Mouse (Mus musculus) stomach, postnatal 0 days (tissue): ENCODE measurements at regions not wholly inside any gene's neighbourhood (a gene's known extent, or its start where the extent isn't known, plus 50 kb on each side); places are given as distances from the start of the nearest gene placed in this dataset.

ENCODE experiments used
- ATAC-seq: fragments of 200-750 bp; cut with Nextera tagmentation; 2 replicates; pipeline ENCODE4 v1.8.0; 2017; ENCODE audit not compliant: low FRiP score, low TSS enrichment
- DNase-seq: peaks from one replicate; pipeline ENCODE4 v3.0.0-alpha.2; 2016; ENCODE audit warnings: low spot score
- H3K27ac ChIP-seq: fragments of 300-500 bp; sonication (generic); replicated peaks from 2 replicates; pipeline ENCODE4 v1.5.1; 2014; ENCODE audit warnings: mild to moderate bottlenecking, control low read depth
- H3K27me3 ChIP-seq: fragments of 300-500 bp; sonication (generic); 2 replicates; pipeline ENCODE4 v1.6.1; 2014; ENCODE audit warnings: low read length; ENCODE audit not compliant: control insufficient read depth, insufficient read depth
- H3K36me3 ChIP-seq: fragments of 300-500 bp; sonication (generic); 2 replicates; pipeline ENCODE4 v1.6.1; 2014; ENCODE audit warnings: low read length, mixed read lengths; ENCODE audit not compliant: control insufficient read depth, insufficient read depth
- H3K4me1 ChIP-seq: fragments of 300-500 bp; sonication (generic); replicated peaks from 2 replicates; pipeline ENCODE4 v1.6.1; 2014; ENCODE audit warnings: antibody characterized with exemption; ENCODE audit not compliant: control insufficient read depth, insufficient read depth
- H3K4me2 ChIP-seq: fragments of 300-500 bp; sonication (generic); replicated peaks from 2 replicates; pipeline ENCODE4 v1.6.1; 2014; ENCODE audit warnings: low read depth, mild to moderate bottlenecking, control low read depth, moderate library complexity
- H3K4me3 ChIP-seq: fragments of 300-500 bp; sonication (generic); 2 replicates; pipeline ENCODE4 v1.5.1; 2014; ENCODE audit warnings: low read depth, low read length, control low read depth
- H3K9ac ChIP-seq: fragments of 300-500 bp; sonication (generic); 2 replicates; pipeline ENCODE4 v1.6.1; 2014; ENCODE audit warnings: mild to moderate bottlenecking, low read length, control low read depth, mixed read lengths
- H3K9me3 ChIP-seq: fragments of 300-500 bp; sonication (generic); 2 replicates; pipeline ENCODE4 v1.6.1; 2016; ENCODE audit warnings: low read length; ENCODE audit not compliant: control insufficient read depth
- CTCF ChIP-seq: IDR thresholded peaks from 2 replicates; pipeline ENCODE4 v1.5.1; 2016; ENCODE audit warnings: antibody characterized with exemption, low read depth, mild to moderate bottlenecking, moderate library complexity
- EP300 ChIP-seq: optimal IDR thresholded peaks from 2 replicates; pipeline ENCODE3; 2016; ENCODE audit warnings: antibody characterized with exemption
- WGBS: fragments of 180-500 bp; shearing (Covaris S2); extraction: QIAGEN DNeasy Blood & Tissue Kit; methylation state at CpG from one replicate; pipeline ENCODE4 v1.1.7; 2014; 5-methylcytosine and 5-hydroxymethylcytosine counted together

DNA sequence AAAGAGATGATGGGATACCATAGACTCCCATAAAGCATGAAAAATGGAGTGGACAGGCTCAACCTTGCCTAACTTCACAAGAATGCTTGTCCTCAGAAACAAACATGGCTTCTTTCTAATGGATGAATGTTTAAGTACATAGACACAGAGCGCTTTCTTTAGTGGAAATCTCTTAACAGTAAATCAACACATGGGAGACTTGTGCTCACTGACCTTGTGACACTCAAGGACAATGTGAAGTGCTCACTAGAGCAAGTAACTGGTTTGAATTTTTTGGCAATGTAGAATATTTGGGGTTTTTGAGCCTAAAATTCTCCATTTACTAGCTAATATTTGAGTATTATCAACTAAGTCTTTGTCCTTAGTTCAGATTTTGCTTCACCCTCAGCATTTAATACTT is 88.0 kb downstream of the Tent5c start:
- ATAC-seq = no peak
- no peak overlapping the region for H3K4me3 ChIP-seq
- DNase-seq = no peak
- no peak overlapping the region for H3K27ac ChIP-seq
- 97% methylated on average over 1 of the region's 1 CpGs for WGBS
- H3K9ac ChIP-seq = no peak overlapping the region
- TF ChIP-seq CTCF (no peak), EP300 (no peak)
- H3K9me3 ChIP-seq = no peaks in the 10 kb centered on the region
- no peaks in the 10 kb centered on the region for H3K27me3 ChIP-seq
- H3K36me3 ChIP-seq = no peaks in the 10 kb centered on the region
- no peaks in the 10 kb centered on the region for H3K4me1 ChIP-seq
- no peak overlapping the region for H3K4me2 ChIP-seq

DNA sequence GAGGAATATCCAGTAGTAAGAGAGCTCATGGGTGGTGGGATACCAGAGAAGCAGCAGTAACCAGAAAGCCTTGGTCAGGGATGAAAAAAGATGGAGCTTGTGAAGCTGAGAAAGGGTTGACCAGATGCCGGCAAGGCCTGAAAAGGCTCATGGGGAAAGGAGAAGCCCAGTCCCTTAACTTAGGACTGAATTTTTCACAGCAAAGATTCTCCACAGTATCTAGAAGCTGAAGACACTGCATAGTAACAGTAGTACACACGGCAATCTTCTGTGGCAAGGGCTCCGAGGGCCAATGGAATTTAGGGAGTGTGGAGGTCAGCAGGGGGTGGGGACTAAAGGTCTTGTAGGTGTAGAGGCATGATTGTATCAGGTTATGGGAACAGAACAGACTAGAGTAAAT is 91.6 kb downstream of the Tent5c start:
- Histone ChIP-seq H3K4me1 (no peaks in the 10 kb centered on the region), H3K27ac (no peak overlapping the region), H3K27me3 (no peaks in the 10 kb centered on the region), H3K4me2 (no peak overlapping the region), H3K9ac (no peak overlapping the region), H3K9me3 (no peaks in the 10 kb centered on the region), H3K4me3 (no peak overlapping the region), H3K36me3 (no peaks in the 10 kb centered on the region)
- DNase-seq = no peak
- ATAC-seq = no peak
- 81% methylated on average over 3 of the region's 3 CpGs for WGBS
- TF ChIP-seq CTCF (no peak), EP300 (no peak)

DNA sequence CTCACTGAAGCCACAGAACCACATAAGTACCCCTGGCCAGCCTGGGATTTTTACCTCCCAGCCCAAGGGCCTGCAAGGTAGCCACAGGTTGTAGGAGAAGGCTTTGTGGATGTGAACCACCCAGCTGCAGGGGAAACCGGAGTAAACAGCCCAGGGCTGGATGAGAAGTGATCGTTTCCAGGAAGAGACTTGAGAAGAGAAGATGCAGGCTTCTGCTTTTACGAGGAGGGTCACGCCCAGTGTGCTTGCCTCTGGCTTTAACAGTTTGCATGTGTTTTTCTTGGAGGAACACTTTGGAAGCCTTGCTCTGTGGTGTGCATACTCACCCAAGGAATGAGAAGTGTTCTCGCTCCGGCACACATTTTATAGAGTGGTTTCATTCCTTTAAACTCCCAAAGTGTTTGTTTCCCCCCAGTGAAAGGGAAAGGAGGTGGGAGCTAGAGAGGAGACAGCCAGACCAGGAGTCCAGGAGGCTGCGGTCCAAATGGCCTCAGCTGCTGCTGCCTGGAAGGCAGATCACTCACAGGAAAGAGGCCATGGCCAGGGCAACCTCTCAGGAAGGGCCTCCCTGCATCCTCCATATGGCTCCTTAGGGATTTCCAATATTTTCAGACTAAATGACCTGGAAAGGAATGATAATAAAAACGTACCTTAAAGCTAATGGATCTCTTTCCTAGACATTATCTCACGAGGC is 94.1 kb downstream of the Tent5c start:
- Histone ChIP-seq H3K4me2 (no peak overlapping the region), H3K4me1 (no peaks in the 10 kb centered on the region), H3K27ac (no peak overlapping the region), H3K4me3 (no peak overlapping the region), H3K27me3 (no peaks in the 10 kb centered on the region), H3K9ac (no peak overlapping the region), H3K9me3 (no peaks in the 10 kb centered on the region), H3K36me3 (no peaks in the 10 kb centered on the region)
- DNase-seq (no peak), ATAC-seq (peak; percentile 26; the same call in 1 of the 2 replicates)
- 44% methylated on average over 9 of the region's 9 CpGs for WGBS
- TF ChIP-seq CTCF (no peak), EP300 (no peak)

DNA sequence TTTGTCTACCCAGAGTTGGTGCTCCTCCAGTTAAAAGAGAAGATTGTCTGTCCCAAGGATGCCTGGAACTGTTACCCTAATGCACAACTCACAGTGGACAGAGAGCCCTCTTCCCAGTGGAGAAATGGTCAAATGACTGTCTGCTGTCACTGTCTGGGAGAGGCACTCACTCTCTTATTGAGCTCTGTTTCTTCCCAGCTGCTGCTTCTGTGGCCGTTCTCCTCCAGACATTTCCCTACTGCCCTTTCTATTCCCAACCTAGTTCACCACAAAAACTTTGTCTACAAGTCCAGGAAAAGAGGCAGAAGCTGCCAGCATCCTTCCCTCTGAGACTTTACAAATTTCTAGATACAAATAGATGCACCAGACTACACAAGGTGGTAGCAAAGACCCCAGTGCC is 95.2 kb downstream of the Tent5c start:
- H3K4me1 ChIP-seq = no peaks in the 10 kb centered on the region

DNA sequence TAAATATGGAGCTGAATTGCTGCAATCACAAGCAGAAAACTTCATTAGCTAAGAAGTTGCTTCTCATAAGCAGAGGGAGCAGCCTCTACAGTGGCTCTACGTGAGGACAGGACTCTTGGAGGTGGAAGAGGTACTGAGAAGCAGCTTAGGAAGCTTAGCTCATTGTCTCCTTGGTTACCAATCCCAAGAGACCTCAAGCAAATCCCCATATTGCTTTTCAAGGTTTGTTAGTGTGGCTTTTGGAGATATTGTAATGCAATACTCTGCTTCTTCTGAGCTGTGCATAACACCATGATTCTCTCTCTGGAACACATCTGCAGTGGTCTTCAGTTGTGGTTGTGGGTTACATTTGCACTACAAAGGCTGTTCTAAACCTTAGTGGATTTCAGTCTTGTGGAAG is 106.9 kb downstream of the Tent5c start:
- 61% methylated on average over 1 of the region's 1 CpGs for WGBS
- H3K27me3 ChIP-seq = no peaks in the 10 kb centered on the region
- no peak overlapping the region for H3K27ac ChIP-seq
- H3K4me1 ChIP-seq = no peaks in the 10 kb centered on the region
- no peak overlapping the region for H3K4me3 ChIP-seq
- DNase-seq = no peak
- ATAC-seq = no peak
- no peak overlapping the region for H3K9ac ChIP-seq
- no peaks in the 10 kb centered on the region for H3K36me3 ChIP-seq
- H3K4me2 ChIP-seq = no peak overlapping the region
- no peak for TF ChIP-seq CTCF
- TF ChIP-seq EP300 = no peak
- H3K9me3 ChIP-seq = no peaks in the 10 kb centered on the region

More for the DNA sequence above, 95.2 kb downstream of the Tent5c start:
- no peak overlapping the region for H3K4me3 ChIP-seq
- no peak for ATAC-seq
- H3K27ac ChIP-seq = no peak overlapping the region
- no peaks in the 10 kb centered on the region for H3K36me3 ChIP-seq
- no peak overlapping the region for H3K4me2 ChIP-seq
- no peaks in the 10 kb centered on the region for H3K9me3 ChIP-seq
- 82% methylated on average over 1 of the region's 1 CpGs for WGBS
- no peak for DNase-seq
- no peaks in the 10 kb centered on the region for H3K27me3 ChIP-seq
- TF ChIP-seq EP300 (no peak), CTCF (no peak)
- no peak overlapping the region for H3K9ac ChIP-seq

DNA sequence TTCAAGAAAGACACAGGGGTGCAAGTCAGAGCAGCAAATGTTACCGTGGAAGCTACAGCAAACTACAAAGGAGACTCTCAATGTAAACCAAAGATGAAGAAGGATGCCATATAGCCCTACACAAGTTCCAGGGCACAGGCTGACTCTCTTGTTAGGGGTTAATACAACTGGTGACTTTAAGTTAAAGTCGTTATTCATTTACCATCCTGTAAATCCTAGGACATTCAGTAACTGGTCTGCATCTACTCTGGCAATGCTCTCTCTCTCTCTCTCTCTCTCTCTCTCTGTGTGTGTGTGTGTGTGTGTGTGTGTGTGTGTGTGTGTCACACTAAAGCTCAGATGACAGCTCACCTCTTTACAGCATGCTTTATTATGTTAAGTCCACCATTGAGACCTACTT is 107.8 kb downstream of the Tent5c start:
- WGBS = 69% methylated on average over 2 of the region's 2 CpGs

More for the DNA sequence above, 107.8 kb downstream of the Tent5c start:
- Histone ChIP-seq H3K27ac (no peak overlapping the region), H3K4me3 (no peak overlapping the region), H3K9ac (no peak overlapping the region), H3K4me1 (no peaks in the 10 kb centered on the region), H3K4me2 (no peak overlapping the region), H3K27me3 (no peaks in the 10 kb centered on the region), H3K36me3 (no peaks in the 10 kb centered on the region), H3K9me3 (no peaks in the 10 kb centered on the region)
- ATAC-seq = no peak
- no peak for TF ChIP-seq CTCF
- no peak for TF ChIP-seq EP300
- no peak for DNase-seq
